Mouse (Mus musculus): Measurements from ENCODE around the gene Thap7. TPM values are rescaled to one million over a fixed set of nuclear protein-coding genes. Genes with fewer than 3 reads are reported as not detected.
A peak's percentile ranks its signal among the peaks of the same experiment; 100 is the strongest.
"Not testable (repeated sequence)": the region's sequence is repeated elsewhere in the genome, so short reads cannot be mapped to it uniquely, and the experiment has no call there.

Thap7 gene
- polyA plus RNA-seq, 1 experiment from 2014 or later, result 21.4 TPM

- under 1% methylated on average over 5 of the region's 5 CpGs for WGBS (ENCODE audit: insufficient replicate concordance)
- H3K4me3 ChIP-seq (replicated peaks), result no peak overlapping the region; the same call in 1 of the 2 replicates
- ATAC-seq (ENCODE audit: insufficient read depth), result no peak
Observed at GRCm38 (mm10) chr16:17558811-17559210, 27.9 kb upstream of the Thap7 start.

DNA sequence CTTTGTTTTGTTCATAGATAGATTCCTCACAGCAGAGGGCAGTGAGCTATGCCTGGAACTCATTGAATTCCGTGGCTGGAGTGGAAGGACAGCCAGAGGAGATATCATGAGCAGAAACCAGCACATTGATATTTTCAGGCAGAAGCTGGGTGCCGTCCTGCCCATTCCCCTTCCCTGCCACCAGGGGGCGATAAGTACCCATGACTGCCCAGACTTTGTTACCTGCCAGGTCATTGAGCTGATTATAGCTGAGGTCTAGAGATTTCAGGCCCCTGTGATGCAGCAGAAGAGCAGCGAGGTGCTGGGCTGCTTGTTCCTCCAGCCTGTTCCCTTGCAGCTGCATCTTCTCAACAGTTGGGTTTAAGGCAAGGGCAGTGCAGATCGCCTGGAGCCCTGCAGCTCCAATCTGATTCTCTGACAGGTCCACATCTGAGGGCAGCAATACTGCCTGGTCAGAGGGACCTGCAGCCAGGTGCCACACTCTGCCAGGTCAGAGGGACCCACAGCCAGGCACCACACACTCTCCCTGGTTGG is 27.1 kb upstream of the Thap7 start:
- ATAC-seq (ENCODE audit: insufficient read depth), result no peak
- Histone ChIP-seq H3K36me3 (replicated peaks) (no peaks in the 10 kb centered on the region), H3K4me2 (peak overlapping the region; percentile 45; the same call in 1 of the 2 replicates), H3K9me3 (replicated peaks) (no peaks in the 10 kb centered on the region), H3K9ac (no peak overlapping the region), H3K27ac (replicated peaks) (no peak overlapping the region), H3K27me3 (peaks cover 36% of the 10 kb centered on the region), H3K4me1 (replicated peaks) (peaks cover 59% of the 10 kb centered on the region), H3K4me3 (replicated peaks) (no peak overlapping the region)
- 4% methylated on average over 5 of the region's 5 CpGs for WGBS (ENCODE audit: insufficient replicate concordance)

More at GRCm38 (mm10) chr16:17558811-17559210, 27.9 kb upstream of the Thap7 start:
- H3K4me1 ChIP-seq (replicated peaks), result peaks cover 54% of the 10 kb centered on the region
- H3K4me2 ChIP-seq, result peak overlapping the region; percentile 45
- H3K27me3 ChIP-seq, result peaks cover 37% of the 10 kb centered on the region
- H3K27ac ChIP-seq (replicated peaks), result no peak overlapping the region
- H3K9ac ChIP-seq, result no peak overlapping the region
- H3K9me3 ChIP-seq (replicated peaks), result no peaks in the 10 kb centered on the region
- H3K36me3 ChIP-seq (replicated peaks), result no peaks in the 10 kb centered on the region

DNA sequence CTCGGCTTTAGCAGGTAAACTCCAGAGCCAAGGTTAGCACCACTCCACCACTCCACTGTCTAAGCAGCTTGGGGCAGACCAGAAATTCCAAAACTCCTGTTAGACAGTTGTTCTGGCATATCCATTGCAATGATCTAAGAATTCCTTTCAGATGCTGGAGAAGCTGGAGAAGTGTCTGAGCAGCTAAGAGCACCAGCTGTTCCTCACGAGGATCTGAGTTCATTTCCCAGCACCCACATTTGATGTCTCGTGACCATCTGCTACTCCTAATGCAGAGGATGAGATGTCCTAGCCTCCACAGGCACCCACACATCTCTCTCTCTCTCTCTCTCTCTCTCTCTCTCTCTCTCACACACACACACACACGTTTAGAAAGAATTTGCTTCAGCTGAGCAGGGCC is 26.0 kb upstream of the Thap7 start:
- Histone ChIP-seq H3K4me2 (no peak overlapping the region), H3K36me3 (replicated peaks) (no peaks in the 10 kb centered on the region), H3K4me3 (replicated peaks) (no peak overlapping the region), H3K4me1 (replicated peaks) (peaks cover 61% of the 10 kb centered on the region), H3K9me3 (replicated peaks) (no peaks in the 10 kb centered on the region), H3K9ac (no peak overlapping the region), H3K27me3 (peaks cover 25% of the 10 kb centered on the region), H3K27ac (replicated peaks) (no peak overlapping the region)
- no peak for ATAC-seq (ENCODE audit: insufficient read depth)
- 45% methylated on average over 4 of the region's 4 CpGs for whole genome bisulfite sequencing (ENCODE audit: insufficient replicate concordance)

GRCm38 (mm10) chr16:17556180-17556579 is 25.2 kb upstream of the Thap7 start:
- no peaks in the 10 kb centered on the region for H3K9me3 ChIP-seq (replicated peaks)
- H3K4me1 ChIP-seq (replicated peaks), result peaks cover 54% of the 10 kb centered on the region
- H3K4me2 ChIP-seq, result no peak overlapping the region
- no peak for ATAC-seq (ENCODE audit: insufficient read depth)
- WGBS (ENCODE audit: insufficient replicate concordance), result 78% methylated on average over 4 of the region's 4 CpGs
- peaks cover 18% of the 10 kb centered on the region for H3K27me3 ChIP-seq
- H3K9ac ChIP-seq, result no peak overlapping the region
- H3K4me3 ChIP-seq (replicated peaks), result no peak overlapping the region
- no peak overlapping the region for H3K27ac ChIP-seq (replicated peaks)
- H3K36me3 ChIP-seq (replicated peaks), result no peaks in the 10 kb centered on the region

- WGBS (ENCODE audit: insufficient replicate concordance), result 12% methylated on average over 4 of the region's 4 CpGs
- ATAC-seq (ENCODE audit: insufficient read depth), result peak; percentile 51
Observed at GRCm38 (mm10) chr16:17554702-17555101, 23.8 kb upstream of the Thap7 start.

DNA sequence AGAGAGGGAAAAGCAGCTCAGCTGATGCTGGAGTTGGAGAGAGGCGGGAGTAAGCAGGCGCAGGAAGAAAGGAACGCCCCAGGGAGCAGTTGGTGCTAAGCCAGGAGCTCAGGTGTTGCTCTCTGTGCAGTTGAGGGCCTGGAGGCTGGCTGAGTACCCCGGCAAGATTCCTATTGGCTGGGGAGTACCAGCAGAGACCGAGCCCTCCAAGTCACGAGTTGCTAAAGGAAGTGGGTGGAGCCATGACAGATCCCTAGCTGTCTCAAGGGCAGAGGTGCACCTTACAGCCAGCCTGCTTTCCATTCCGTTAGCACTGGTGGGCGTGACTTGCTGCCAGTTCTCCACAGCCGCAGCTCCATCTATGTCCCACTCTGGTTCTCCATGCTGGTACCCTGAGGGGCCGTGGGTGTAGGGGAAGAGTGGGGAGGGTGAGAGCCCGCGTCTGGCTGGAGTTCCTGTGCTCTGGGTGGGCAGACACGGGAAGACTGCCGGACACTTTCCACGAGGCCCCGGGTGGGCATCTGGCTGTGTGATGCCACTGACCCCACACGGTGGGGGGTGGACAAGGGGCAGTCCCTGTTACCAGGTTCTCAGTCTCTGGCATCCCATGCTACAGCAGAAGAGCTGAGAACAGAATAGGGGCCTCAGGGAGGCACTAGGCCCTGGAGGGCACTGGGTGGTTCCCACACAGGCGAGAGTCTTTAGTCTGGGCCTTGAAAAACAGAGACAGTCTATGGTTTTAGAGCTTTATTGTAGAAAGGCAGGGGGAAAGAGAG is 23.2 kb upstream of the Thap7 start:
- Histone ChIP-seq H3K4me1 (replicated peaks) (peaks cover 43% of the 10 kb centered on the region), H3K27ac (replicated peaks) (peak overlapping the region; percentile 75), H3K9me3 (replicated peaks) (no peaks in the 10 kb centered on the region), H3K9ac (peak overlapping the region; percentile 39), H3K27me3 (peaks cover 1% of the 10 kb centered on the region; the same call in 1 of the 2 replicates), H3K4me3 (replicated peaks) (peak overlapping the region; percentile 47), H3K36me3 (replicated peaks) (no peaks in the 10 kb centered on the region), H3K4me2 (peak overlapping the region; percentile 81)
- peak; percentile 85 for ATAC-seq (ENCODE audit: insufficient read depth)
- 9% methylated on average over 18 of the region's 18 CpGs for WGBS (ENCODE audit: insufficient replicate concordance)

More at GRCm38 (mm10) chr16:17554702-17555101, 23.8 kb upstream of the Thap7 start:
- H3K4me1 ChIP-seq (replicated peaks), result peaks cover 47% of the 10 kb centered on the region
- H3K9ac ChIP-seq, result peak overlapping the region; percentile 39
- H3K36me3 ChIP-seq (replicated peaks); H3K9me3 ChIP-seq (replicated peaks); H3K27me3 ChIP-seq: not testable (repeated sequence)
- peak overlapping the region; percentile 75 for H3K27ac ChIP-seq (replicated peaks)
- H3K4me3 ChIP-seq (replicated peaks), result peak overlapping the region; percentile 47
- H3K4me2 ChIP-seq, result peak overlapping the region; percentile 81

- Histone ChIP-seq H3K9me3 (replicated peaks) (no peaks in the 10 kb centered on the region), H3K27ac (replicated peaks) (no peak overlapping the region), H3K4me2 (no peak overlapping the region), H3K27me3 (no peaks in the 10 kb centered on the region), H3K4me1 (replicated peaks) (peaks cover 32% of the 10 kb centered on the region), H3K9ac (no peak overlapping the region), H3K36me3 (replicated peaks) (no peaks in the 10 kb centered on the region), H3K4me3 (replicated peaks) (no peak overlapping the region)
- WGBS (ENCODE audit: insufficient replicate concordance), result 48% methylated on average over 7 of the region's 7 CpGs
- ATAC-seq (ENCODE audit: insufficient read depth), result no peak
Observed at GRCm38 (mm10) chr16:17552837-17553236, 21.9 kb upstream of the Thap7 start.

- Histone ChIP-seq H3K27me3 (peaks cover 29% of the 10 kb centered on the region), H3K27ac (replicated peaks) (no peak overlapping the region), H3K9ac (no peak overlapping the region), H3K9me3 (replicated peaks) (no peaks in the 10 kb centered on the region), H3K4me3 (replicated peaks) (no peak overlapping the region), H3K4me1 (replicated peaks) (no peaks in the 10 kb centered on the region), H3K4me2 (no peak overlapping the region), H3K36me3 (replicated peaks) (no peaks in the 10 kb centered on the region)
- 49% methylated on average over 2 of the region's 2 CpGs for WGBS (ENCODE audit: insufficient replicate concordance)
- ATAC-seq (ENCODE audit: insufficient read depth), result no peak
Observed at GRCm38 (mm10) chr16:17542632-17543031, 11.7 kb upstream of the Thap7 start.

GRCm38 (mm10) chr16:17536584-17536983 is 5.6 kb upstream of the Thap7 start:
- H3K36me3 ChIP-seq (replicated peaks), result no peaks in the 10 kb centered on the region
- no peak overlapping the region for H3K9ac ChIP-seq
- peaks cover 22% of the 10 kb centered on the region for H3K27me3 ChIP-seq
- H3K4me2 ChIP-seq, result no peak overlapping the region
- ATAC-seq (ENCODE audit: insufficient read depth), result no peak
- no peaks in the 10 kb centered on the region for H3K9me3 ChIP-seq (replicated peaks)
- WGBS (ENCODE audit: insufficient replicate concordance), result 63% methylated on average over 3 of the region's 3 CpGs
- H3K4me1 ChIP-seq (replicated peaks), result peaks cover 11% of the 10 kb centered on the region
- no peak overlapping the region for H3K27ac ChIP-seq (replicated peaks)
- H3K4me3 ChIP-seq (replicated peaks), result no peak overlapping the region

- H3K9ac ChIP-seq, result no peak overlapping the region
- 56% methylated on average over 14 of the region's 14 CpGs for WGBS (ENCODE audit: insufficient replicate concordance)
- no peak for ATAC-seq (ENCODE audit: insufficient read depth)
- H3K4me2 ChIP-seq, result no peak overlapping the region
- H3K4me3 ChIP-seq (replicated peaks), result no peak overlapping the region
- H3K9me3 ChIP-seq (replicated peaks), result no peaks in the 10 kb centered on the region
- peaks cover 13% of the 10 kb centered on the region for H3K36me3 ChIP-seq (replicated peaks)
- H3K27ac ChIP-seq (replicated peaks), result no peak overlapping the region
- H3K27me3 ChIP-seq, result no peaks in the 10 kb centered on the region
- peaks cover 31% of the 10 kb centered on the region for H3K4me1 ChIP-seq (replicated peaks)
Observed at GRCm38 (mm10) chr16:17532676-17533329, 1.9 kb upstream of the Thap7 start.

DNA sequence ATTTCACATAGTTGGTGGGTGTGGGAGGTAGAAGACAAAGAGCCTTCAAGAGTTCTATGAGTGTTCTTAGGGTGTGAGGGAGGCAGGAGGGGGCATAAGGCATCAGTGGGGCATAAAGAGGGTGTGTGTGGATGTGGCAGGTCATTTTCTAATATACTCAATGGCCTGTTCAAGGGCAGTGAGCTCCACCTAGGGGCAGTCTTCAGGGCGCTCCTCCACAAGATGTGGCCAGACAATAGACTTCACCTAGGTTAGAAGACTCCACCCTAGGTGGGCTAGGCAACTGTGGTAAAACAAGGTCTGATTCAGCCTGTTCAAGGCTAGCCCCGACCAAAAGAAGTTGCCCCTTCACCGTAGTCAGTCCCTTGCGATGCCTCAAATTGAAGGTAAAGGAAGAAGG is 1.3 kb upstream of the Thap7 start:
- H3K4me3 ChIP-seq (replicated peaks), result no peak overlapping the region
- no peaks in the 10 kb centered on the region for H3K9me3 ChIP-seq (replicated peaks)
- H3K4me2 ChIP-seq, result no peak overlapping the region
- no peaks in the 10 kb centered on the region for H3K27me3 ChIP-seq
- H3K27ac ChIP-seq (replicated peaks), result no peak overlapping the region
- ATAC-seq (ENCODE audit: insufficient read depth), result no peak
- peaks cover 31% of the 10 kb centered on the region for H3K4me1 ChIP-seq (replicated peaks)
- WGBS (ENCODE audit: insufficient replicate concordance), result 53% methylated on average over 4 of the region's 4 CpGs
- H3K9ac ChIP-seq, result no peak overlapping the region
- peaks cover 18% of the 10 kb centered on the region for H3K36me3 ChIP-seq (replicated peaks)
